Mouse (Mus musculus): ENCODE results near the gene Slc46a1. TPM values are rescaled to one million over a fixed set of nuclear protein-coding genes. Genes with fewer than 3 reads are reported as not detected.

Gene Slc46a1
- total and polyA plus RNA-seq, 2 experiments from 2014 or later: 10.8 to 18.8 TPM

DNA sequence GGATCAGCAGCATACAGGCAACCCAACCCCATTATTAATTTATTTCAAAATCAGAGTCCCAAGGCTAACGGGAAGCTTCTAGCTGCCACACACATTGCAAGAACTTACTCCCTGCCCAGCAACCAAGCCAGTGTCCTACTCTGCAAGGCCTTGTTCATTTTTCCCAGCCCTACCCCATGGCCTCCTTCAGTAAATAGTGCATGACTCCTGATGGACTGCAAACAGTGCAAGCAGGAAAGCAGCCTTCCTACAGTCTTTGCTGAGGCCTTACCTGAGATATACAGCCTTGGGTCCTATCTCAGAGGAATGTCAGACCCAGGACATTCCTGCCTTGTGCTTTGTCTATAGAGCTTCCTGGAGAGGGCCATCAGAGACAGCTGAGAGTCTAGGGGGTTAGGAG is 39.9 kb upstream of the Slc46a1 start:
- no peak overlapping the region for H3K27ac ChIP-seq (ENCODE audit: low read depth, low read length)
- no peaks in the 10 kb centered on the region for H3K36me3 ChIP-seq (ENCODE audit: insufficient read depth)
- H3K4me2 ChIP-seq (ENCODE audit: low read depth): no peak overlapping the region
- no peak for TF ChIP-seq CTCF (IDR thresholded peaks at IDR 0.05; ENCODE audit: low read depth)
- 75% methylated on average over 1 of the region's 1 CpGs for WGBS
- H3K9me3 ChIP-seq (ENCODE audit: low read length): no peaks in the 10 kb centered on the region
- H3K4me3 ChIP-seq (ENCODE audit: low read depth, low read length): no peak overlapping the region
- DNase-seq: no peak
- ATAC-seq: no peak
- H3K4me1 ChIP-seq (ENCODE audit: insufficient read depth): no peaks in the 10 kb centered on the region
- H3K27me3 ChIP-seq (ENCODE audit: insufficient read depth, low read length): no peaks in the 10 kb centered on the region
- H3K9ac ChIP-seq: no peak overlapping the region

DNA sequence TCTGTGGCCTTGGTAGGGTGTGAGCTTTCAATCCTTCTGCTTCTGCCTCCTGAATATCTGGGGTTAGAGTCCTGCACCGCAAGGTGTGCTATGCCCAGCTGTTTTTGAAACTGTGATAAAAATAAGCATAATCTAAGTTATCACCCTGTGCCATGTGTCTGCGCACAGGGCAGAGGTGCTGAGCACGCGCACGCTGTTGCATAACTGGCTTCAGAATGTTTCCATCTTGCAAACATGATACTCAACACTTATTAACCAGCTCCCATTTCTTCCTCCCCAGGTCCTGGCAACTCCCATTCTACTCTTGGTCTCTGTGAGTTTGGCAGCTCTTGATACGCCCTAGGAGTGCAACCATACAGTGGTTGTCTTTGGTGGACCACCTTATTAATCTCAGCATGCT is 37.8 kb upstream of the Slc46a1 start:
- no peak overlapping the region for H3K27ac ChIP-seq (ENCODE audit: low read depth, low read length)
- no peaks in the 10 kb centered on the region for H3K36me3 ChIP-seq (ENCODE audit: insufficient read depth)
- 97% methylated on average over 6 of the region's 6 CpGs for WGBS
- H3K9me3 ChIP-seq (ENCODE audit: low read length): no peaks in the 10 kb centered on the region
- no peak overlapping the region for H3K4me3 ChIP-seq (ENCODE audit: low read depth, low read length)
- no peaks in the 10 kb centered on the region for H3K4me1 ChIP-seq (ENCODE audit: insufficient read depth)
- no peak overlapping the region for H3K4me2 ChIP-seq (ENCODE audit: low read depth)
- DNase-seq (no peak), ATAC-seq (no peak)
- TF ChIP-seq CTCF (IDR thresholded peaks at IDR 0.05; ENCODE audit: low read depth): no peak
- H3K9ac ChIP-seq: no peak overlapping the region
- no peaks in the 10 kb centered on the region for H3K27me3 ChIP-seq (ENCODE audit: insufficient read depth, low read length)

DNA sequence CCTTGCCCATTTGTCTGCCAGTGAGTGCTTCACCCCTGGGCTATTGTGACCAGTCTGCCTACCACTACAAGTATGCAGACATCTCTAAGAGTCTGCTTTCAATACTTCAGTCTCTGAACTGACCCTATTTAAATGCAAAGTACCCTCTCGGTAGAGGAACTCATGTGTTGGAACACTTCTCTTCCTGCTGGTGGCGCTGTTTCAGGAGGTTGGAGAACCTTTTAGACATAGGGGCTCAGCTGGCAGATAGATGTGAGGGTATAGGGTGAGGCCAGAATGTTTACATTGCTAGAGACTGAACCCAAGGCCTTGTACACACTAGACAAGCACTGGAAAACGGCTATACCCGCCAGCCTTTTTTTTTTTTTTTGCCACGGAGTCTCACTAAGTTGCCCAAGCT is 37.2 kb upstream of the Slc46a1 start:
- no peaks in the 10 kb centered on the region for H3K9me3 ChIP-seq (ENCODE audit: low read length)
- DNase-seq (no peak), ATAC-seq (no peak)
- H3K36me3 ChIP-seq (ENCODE audit: insufficient read depth): no peaks in the 10 kb centered on the region
- no peaks in the 10 kb centered on the region for H3K27me3 ChIP-seq (ENCODE audit: insufficient read depth, low read length)
- H3K27ac ChIP-seq (ENCODE audit: low read depth, low read length): no peak overlapping the region
- 71% methylated on average over 5 of the region's 5 CpGs for WGBS
- no peaks in the 10 kb centered on the region for H3K4me1 ChIP-seq (ENCODE audit: insufficient read depth)
- H3K9ac ChIP-seq: no peak overlapping the region
- no peak overlapping the region for H3K4me3 ChIP-seq (ENCODE audit: low read depth, low read length)
- no peak for TF ChIP-seq CTCF (IDR thresholded peaks at IDR 0.05; ENCODE audit: low read depth)
- no peak overlapping the region for H3K4me2 ChIP-seq (ENCODE audit: low read depth)

DNA sequence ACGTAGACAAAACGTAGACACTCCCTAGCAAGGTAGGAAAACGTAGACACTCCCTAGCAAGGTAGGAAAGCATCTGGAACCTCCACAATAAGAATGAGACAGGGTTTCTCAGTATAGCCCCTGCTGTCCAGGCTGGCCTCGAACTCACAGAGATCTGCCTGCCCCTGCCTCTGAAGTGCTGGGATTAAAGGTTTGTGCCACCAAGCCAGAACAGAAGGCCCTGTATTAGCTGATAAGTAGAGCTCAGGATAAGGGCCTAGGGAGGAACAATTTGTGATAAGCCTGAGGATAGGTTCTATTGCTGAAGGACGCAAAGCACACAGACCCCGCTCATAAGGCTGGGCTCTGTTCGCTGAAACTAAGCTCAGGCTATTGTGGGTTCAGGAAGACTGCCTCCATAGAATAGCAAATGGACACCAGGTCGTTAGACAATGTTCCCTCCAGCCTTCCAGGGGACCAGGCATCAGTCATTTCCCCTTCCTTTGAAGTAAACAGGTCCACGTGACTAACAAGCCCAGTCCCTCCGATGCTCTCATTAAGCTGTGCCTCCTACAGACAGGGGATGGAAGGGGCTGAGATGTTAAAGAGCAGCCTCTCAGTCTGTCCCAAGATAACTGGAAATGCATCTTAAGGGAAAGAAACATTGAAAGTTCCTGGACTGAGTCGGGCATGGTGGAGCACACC is 35.2 kb upstream of the Slc46a1 start:
- H3K4me2 ChIP-seq (ENCODE audit: low read depth): no peak overlapping the region
- H3K9ac ChIP-seq: no peak overlapping the region
- no peak for TF ChIP-seq CTCF (IDR thresholded peaks at IDR 0.05; ENCODE audit: low read depth)
- no peaks in the 10 kb centered on the region for H3K4me1 ChIP-seq (ENCODE audit: insufficient read depth)
- no peak overlapping the region for H3K4me3 ChIP-seq (ENCODE audit: low read depth, low read length)
- no peaks in the 10 kb centered on the region for H3K9me3 ChIP-seq (ENCODE audit: low read length)
- no peak for ATAC-seq
- H3K27me3 ChIP-seq (ENCODE audit: insufficient read depth, low read length): no peaks in the 10 kb centered on the region
- H3K27ac ChIP-seq (ENCODE audit: low read depth, low read length): no peak overlapping the region
- WGBS: 52% methylated on average over 11 of the region's 11 CpGs
- no peaks in the 10 kb centered on the region for H3K36me3 ChIP-seq (ENCODE audit: insufficient read depth)
- no peak for DNase-seq

DNA sequence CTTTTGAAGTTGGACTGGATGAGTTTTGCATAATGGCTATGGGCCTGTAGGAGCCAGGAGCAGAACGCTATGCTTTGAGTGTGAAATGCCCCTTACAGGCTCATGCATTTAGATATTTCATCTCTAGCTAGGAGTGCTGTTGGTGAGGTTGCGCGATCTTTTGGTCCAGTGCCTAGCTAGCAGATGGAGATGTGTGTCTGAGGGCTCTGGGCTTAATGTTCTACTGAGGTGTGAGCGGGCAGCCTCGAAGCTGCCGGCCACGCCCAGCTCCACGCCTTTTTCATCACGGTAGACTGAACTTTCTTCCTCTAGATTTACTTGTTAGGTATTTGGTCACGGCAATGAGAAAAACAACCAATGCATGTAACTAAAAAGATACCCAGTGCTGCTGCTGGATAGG is 34.3 kb upstream of the Slc46a1 start:
- H3K4me2 ChIP-seq (ENCODE audit: low read depth): no peak overlapping the region
- H3K9me3 ChIP-seq (ENCODE audit: low read length): no peaks in the 10 kb centered on the region
- DNase-seq (no peak), ATAC-seq (no peak)
- WGBS: 84% methylated on average over 10 of the region's 10 CpGs
- no peaks in the 10 kb centered on the region for H3K4me1 ChIP-seq (ENCODE audit: insufficient read depth)
- TF ChIP-seq CTCF (IDR thresholded peaks at IDR 0.05; ENCODE audit: low read depth): no peak
- no peaks in the 10 kb centered on the region for H3K27me3 ChIP-seq (ENCODE audit: insufficient read depth, low read length)
- no peak overlapping the region for H3K4me3 ChIP-seq (ENCODE audit: low read depth, low read length)
- no peak overlapping the region for H3K9ac ChIP-seq
- no peaks in the 10 kb centered on the region for H3K36me3 ChIP-seq (ENCODE audit: insufficient read depth)
- H3K27ac ChIP-seq (ENCODE audit: low read depth, low read length): no peak overlapping the region

DNA sequence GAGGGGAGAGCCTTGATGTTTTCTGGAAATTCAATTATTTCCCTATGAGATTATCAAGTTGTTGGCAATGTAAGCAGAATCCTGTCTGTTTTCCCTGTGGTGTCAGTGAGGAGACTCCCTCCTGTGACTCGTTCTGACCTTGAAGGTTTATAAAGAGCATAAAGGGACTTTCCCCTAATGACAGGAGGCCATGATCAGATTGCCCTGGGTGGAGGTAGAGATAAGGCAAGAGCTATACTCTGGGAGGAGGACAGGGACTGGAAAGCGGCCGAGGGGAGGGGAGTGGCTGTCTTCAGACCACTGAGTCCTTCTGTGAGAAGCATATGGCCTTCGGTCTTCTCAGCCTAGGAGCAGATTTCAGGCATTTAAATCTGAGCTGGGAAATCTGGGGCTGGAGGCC is 31.4 kb upstream of the Slc46a1 start:
- Histone ChIP-seq H3K27me3 (ENCODE audit: insufficient read depth, low read length) (no peaks in the 10 kb centered on the region), H3K9ac (no peak overlapping the region), H3K4me3 (ENCODE audit: low read depth, low read length) (no peak overlapping the region), H3K36me3 (ENCODE audit: insufficient read depth) (no peaks in the 10 kb centered on the region), H3K4me2 (ENCODE audit: low read depth) (no peak overlapping the region), H3K9me3 (ENCODE audit: low read length) (no peaks in the 10 kb centered on the region), H3K4me1 (ENCODE audit: insufficient read depth) (no peaks in the 10 kb centered on the region), H3K27ac (ENCODE audit: low read depth, low read length) (no peak overlapping the region)
- ATAC-seq: no peak
- no peak for TF ChIP-seq CTCF (IDR thresholded peaks at IDR 0.05; ENCODE audit: low read depth)
- DNase-seq: no peak
- WGBS: 83% methylated on average over 4 of the region's 4 CpGs

DNA sequence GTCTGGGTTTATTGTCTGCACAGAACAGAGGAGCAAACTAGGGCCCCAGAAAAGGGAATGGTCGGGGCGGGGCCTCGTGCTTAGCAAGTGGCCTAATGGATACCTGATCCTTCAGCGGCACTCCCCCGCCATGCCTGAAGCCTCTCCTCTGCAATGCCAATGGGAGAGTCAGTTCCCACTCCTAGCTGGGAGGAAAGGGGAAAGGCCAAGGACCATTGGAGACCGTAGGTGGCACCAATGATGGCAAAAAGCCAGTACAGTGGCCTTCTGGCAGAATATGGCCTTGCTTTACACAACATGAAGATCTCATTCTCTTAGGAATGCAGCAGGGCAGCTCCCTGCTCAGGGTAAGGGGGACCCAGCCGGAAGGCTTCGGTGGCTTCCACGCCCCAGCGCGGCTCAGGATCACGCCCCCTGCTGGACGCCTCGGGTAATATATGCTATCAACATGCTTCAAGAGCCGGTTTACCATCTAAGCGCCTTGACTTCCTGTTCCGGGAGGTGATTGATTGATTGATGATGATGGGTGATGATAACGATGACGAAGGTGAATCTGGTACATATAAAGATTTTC is 29.6 kb upstream of the Slc46a1 start:
- no peaks in the 10 kb centered on the region for H3K9me3 ChIP-seq (ENCODE audit: low read length)
- TF ChIP-seq CTCF (IDR thresholded peaks at IDR 0.05; ENCODE audit: low read depth): peak; percentile 48
- no peak overlapping the region for H3K27ac ChIP-seq (ENCODE audit: low read depth, low read length)
- H3K36me3 ChIP-seq (ENCODE audit: insufficient read depth): no peaks in the 10 kb centered on the region
- H3K4me1 ChIP-seq (ENCODE audit: insufficient read depth): no peaks in the 10 kb centered on the region
- DNase-seq: peak; percentile 6
- no peak overlapping the region for H3K4me2 ChIP-seq (ENCODE audit: low read depth)
- H3K27me3 ChIP-seq (ENCODE audit: insufficient read depth, low read length): no peaks in the 10 kb centered on the region
- WGBS: 7% methylated on average over 19 of the region's 19 CpGs
- H3K4me3 ChIP-seq (ENCODE audit: low read depth, low read length): no peak overlapping the region
- ATAC-seq: no peak
- H3K9ac ChIP-seq: no peak overlapping the region

Measured in forebrain, postnatal 0 days (tissue).